Mouse (Mus musculus): ENCODE results near the gene Btbd8. TPM values are rescaled to one million over a fixed set of nuclear protein-coding genes. Genes with fewer than 3 reads are reported as not detected.

Gene Btbd8
- polyA plus RNA-seq, 2 experiments = 4.8 to 6.3 TPM

DNA sequence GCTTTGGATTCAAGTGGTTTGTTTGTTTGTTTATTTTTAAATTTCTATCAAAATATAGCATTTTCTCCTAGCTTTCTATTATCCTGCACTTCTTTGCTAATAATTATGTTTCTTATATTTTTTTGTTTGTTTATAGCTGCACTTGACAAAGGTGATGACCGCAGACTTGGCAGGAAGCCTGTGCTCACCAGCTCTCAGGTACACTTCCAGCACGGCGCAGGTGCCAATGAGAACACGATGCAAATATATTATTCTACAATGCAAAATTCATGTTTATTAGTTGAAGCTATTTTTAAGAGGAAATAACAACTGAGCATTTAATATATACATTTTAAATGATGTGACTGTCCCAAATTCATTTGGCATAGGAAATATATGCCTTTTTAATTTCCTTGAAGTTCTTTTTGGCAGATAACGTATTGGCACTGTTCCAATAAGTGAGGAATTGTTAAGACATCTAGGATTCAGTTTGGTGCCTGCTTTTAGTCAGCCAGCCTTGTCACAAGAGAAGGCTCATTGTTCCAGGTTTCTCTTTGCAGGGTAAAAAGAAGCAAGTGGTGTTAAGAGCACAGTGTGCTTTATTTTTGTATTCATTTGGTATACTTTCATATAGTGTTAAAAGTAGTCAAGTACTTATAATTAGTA lies 62.2 kb downstream of the Btbd8 start:
- no peak for DNase-seq (ENCODE audit: low spot score)

DNA sequence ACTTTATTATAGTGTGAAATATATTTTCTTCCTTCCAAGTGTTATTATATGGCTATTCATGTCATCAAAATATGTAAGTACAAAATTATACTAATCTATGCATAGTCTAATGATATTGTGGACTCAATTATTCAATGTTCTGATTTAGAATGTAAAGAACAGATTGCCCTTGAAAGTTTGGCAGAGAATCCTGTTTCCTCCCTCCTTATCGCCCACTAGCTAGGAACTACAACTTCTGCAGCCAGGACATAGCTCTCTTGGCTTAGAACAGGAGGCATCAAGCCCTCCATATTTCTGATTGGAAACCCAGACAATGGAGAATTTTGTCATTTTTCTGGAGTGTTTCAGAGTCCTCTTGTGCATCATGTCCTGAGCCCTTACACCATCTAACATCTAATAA lies 62.9 kb downstream of the Btbd8 start:
- H3K27ac ChIP-seq (replicated peaks; ENCODE audit: low read depth, low read length) = no peak overlapping the region
- no peak overlapping the region for H3K4me2 ChIP-seq (replicated peaks; ENCODE audit: low read depth, low read length, severe bottlenecking)
- ATAC-seq (ENCODE audit: low FRiP score, low read depth) (no peak), DNase-seq (ENCODE audit: low spot score) (no peak)
- TF ChIP-seq POLR2A (IDR thresholded peaks at IDR 0.05; ENCODE audit: borderline replicate concordance, extremely low read depth, insufficient read depth, insufficient read length) = no peak
- 85% methylated on average over 1 of the region's 1 CpGs for WGBS
- no peak overlapping the region for H3K4me3 ChIP-seq (replicated peaks; ENCODE audit: low read length)
- H3K9me3 ChIP-seq (ENCODE audit: control insufficient read depth, low read length) = no peaks in the 10 kb centered on the region
- H3K4me1 ChIP-seq (ENCODE audit: control insufficient read depth, insufficient read depth, low read length) = 0 out of 2 replicates have a peak, but pooled peaks cover 3% of the 10 kb centered on the region
- H3K27me3 ChIP-seq (ENCODE audit: control insufficient read depth, insufficient read depth, low read length) = no peaks in the 10 kb centered on the region
- H3K9ac ChIP-seq (ENCODE audit: low read depth, low read length, severe bottlenecking) = no peak overlapping the region
- H3K36me3 ChIP-seq (ENCODE audit: control insufficient read depth, insufficient read depth, low read length) = peaks cover 8% of the 10 kb centered on the region; the same call in 1 of the 2 replicates

More for the DNA sequence above, 62.2 kb downstream of the Btbd8 start:
- no peak for TF ChIP-seq POLR2A (IDR thresholded peaks at IDR 0.05; ENCODE audit: borderline replicate concordance, extremely low read depth, insufficient read depth, insufficient read length)
- H3K36me3 ChIP-seq (ENCODE audit: control insufficient read depth, insufficient read depth, low read length) = peaks cover 8% of the 10 kb centered on the region; the same call in 1 of the 2 replicates
- 75% methylated on average over 5 of the region's 5 CpGs for WGBS
- no peaks in the 10 kb centered on the region for H3K9me3 ChIP-seq (ENCODE audit: control insufficient read depth, low read length)
- no peak overlapping the region for H3K4me3 ChIP-seq (replicated peaks; ENCODE audit: low read length)
- H3K4me2 ChIP-seq (replicated peaks; ENCODE audit: low read depth, low read length, severe bottlenecking) = no peak overlapping the region
- 0 out of 2 replicates have a peak, but pooled peaks cover 3% of the 10 kb centered on the region for H3K4me1 ChIP-seq (ENCODE audit: control insufficient read depth, insufficient read depth, low read length)
- H3K27me3 ChIP-seq (ENCODE audit: control insufficient read depth, insufficient read depth, low read length) = no peaks in the 10 kb centered on the region
- no peak for ATAC-seq (ENCODE audit: low FRiP score, low read depth)
- H3K27ac ChIP-seq (replicated peaks; ENCODE audit: low read depth, low read length) = no peak overlapping the region
- H3K9ac ChIP-seq (ENCODE audit: low read depth, low read length, severe bottlenecking) = no peak overlapping the region

GRCm38 (mm10) chr5:107507321-107507720 lies 69.5 kb downstream of the Btbd8 start, which contains the start of gene Gm42669:
Gene Gm42669 (plus strand): TSS chr5:107507621.
- no peak for ATAC-seq (ENCODE audit: low FRiP score, low read depth)
- Histone ChIP-seq H3K27me3 (ENCODE audit: control insufficient read depth, insufficient read depth, low read length) (no peaks in the 10 kb centered on the region), H3K4me3 (replicated peaks; ENCODE audit: low read length) (no peak within 1 kb of the TSS), H3K27ac (replicated peaks; ENCODE audit: low read depth, low read length) (no peak within 1 kb of the TSS), H3K4me1 (ENCODE audit: control insufficient read depth, insufficient read depth, low read length) (no peaks in the 10 kb centered on the region), H3K4me2 (replicated peaks; ENCODE audit: low read depth, low read length, severe bottlenecking) (no peak within 1 kb of the TSS), H3K9ac (ENCODE audit: low read depth, low read length, severe bottlenecking) (no peak within 1 kb of the TSS), H3K9me3 (ENCODE audit: control insufficient read depth, low read length) (no peaks in the 10 kb centered on the region), H3K36me3 (ENCODE audit: control insufficient read depth, insufficient read depth, low read length) (peaks cover 13% of the 10 kb centered on the region; the same call in 1 of the 2 replicates)
- no peak for DNase-seq (ENCODE audit: low spot score)
- TF ChIP-seq POLR2A (IDR thresholded peaks at IDR 0.05; ENCODE audit: borderline replicate concordance, extremely low read depth, insufficient read depth, insufficient read length) = no peak
- 61% methylated on average over 4 of the region's 4 CpGs for WGBS

GRCm38 (mm10) chr5:107510503-107510902 lies 72.7 kb downstream of the Btbd8 start:
- DNase-seq (ENCODE audit: low spot score) = peak; percentile 17
- H3K4me3 ChIP-seq (replicated peaks; ENCODE audit: low read length) = no peak overlapping the region
- 84% methylated on average over 10 of the region's 10 CpGs for WGBS
- no peaks in the 10 kb centered on the region for H3K27me3 ChIP-seq (ENCODE audit: control insufficient read depth, insufficient read depth, low read length)
- 0 out of 2 replicates have a peak, but pooled peaks cover 4% of the 10 kb centered on the region for H3K36me3 ChIP-seq (ENCODE audit: control insufficient read depth, insufficient read depth, low read length)
- no peak overlapping the region for H3K27ac ChIP-seq (replicated peaks; ENCODE audit: low read depth, low read length)
- ATAC-seq (ENCODE audit: low FRiP score, low read depth) = peak; percentile 65
- H3K9me3 ChIP-seq (ENCODE audit: control insufficient read depth, low read length) = no peaks in the 10 kb centered on the region
- no peak overlapping the region for H3K9ac ChIP-seq (ENCODE audit: low read depth, low read length, severe bottlenecking)
- H3K4me1 ChIP-seq (ENCODE audit: control insufficient read depth, insufficient read depth, low read length) = no peaks in the 10 kb centered on the region
- H3K4me2 ChIP-seq (replicated peaks; ENCODE audit: low read depth, low read length, severe bottlenecking) = no peak overlapping the region
- TF ChIP-seq POLR2A (IDR thresholded peaks at IDR 0.05; ENCODE audit: borderline replicate concordance, extremely low read depth, insufficient read depth, insufficient read length) = no peak

DNA sequence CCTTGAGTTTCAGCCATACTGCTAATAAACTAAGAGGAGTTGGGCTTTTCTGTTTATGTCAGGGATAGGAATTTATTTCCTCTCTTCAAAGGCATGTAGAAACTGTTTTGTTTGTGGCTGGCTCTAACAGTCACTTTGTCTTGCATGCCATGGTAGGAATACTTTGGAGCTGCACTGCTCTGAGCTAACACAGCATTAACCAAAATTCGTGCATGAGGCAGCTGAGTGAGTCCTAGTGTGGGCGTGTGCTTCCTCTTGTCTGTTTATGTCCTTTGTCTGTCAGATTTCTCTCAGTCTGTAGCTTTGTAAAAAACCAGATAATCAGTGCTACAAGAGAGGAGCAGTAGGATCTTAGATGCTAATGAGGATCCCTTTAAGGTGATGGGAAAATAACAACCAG lies 73.5 kb downstream of the Btbd8 start:
- no peak for TF ChIP-seq POLR2A (IDR thresholded peaks at IDR 0.05; ENCODE audit: borderline replicate concordance, extremely low read depth, insufficient read depth, insufficient read length)
- Histone ChIP-seq H3K27ac (replicated peaks; ENCODE audit: low read depth, low read length) (no peak overlapping the region), H3K4me3 (replicated peaks; ENCODE audit: low read length) (no peak overlapping the region), H3K27me3 (ENCODE audit: control insufficient read depth, insufficient read depth, low read length) (no peaks in the 10 kb centered on the region), H3K4me1 (ENCODE audit: control insufficient read depth, insufficient read depth, low read length) (no peaks in the 10 kb centered on the region), H3K36me3 (ENCODE audit: control insufficient read depth, insufficient read depth, low read length) (0 out of 2 replicates have a peak, but pooled peaks cover 4% of the 10 kb centered on the region), H3K9ac (ENCODE audit: low read depth, low read length, severe bottlenecking) (no peak overlapping the region), H3K4me2 (replicated peaks; ENCODE audit: low read depth, low read length, severe bottlenecking) (no peak overlapping the region), H3K9me3 (ENCODE audit: control insufficient read depth, low read length) (no peaks in the 10 kb centered on the region)
- 45% methylated on average over 2 of the region's 2 CpGs for WGBS
- ATAC-seq (ENCODE audit: low FRiP score, low read depth) (no peak), DNase-seq (ENCODE audit: low spot score) (no peak)

All from limb, embryonic 14.5 days (tissue).